Mouse (Mus musculus) hematopoietic stem cell, adult 5-6 weeks (primary cell): Measurements from ENCODE around the gene Foxn4. TPM values are rescaled to one million over a fixed set of nuclear protein-coding genes. Genes with fewer than 3 reads are reported as not detected.

Experiments used
- ATAC-seq, 2 experiments: fragments of 125-278 bp in 1 of 2; replicated peaks in 1 of 2; 2 replicates each; pipeline ENCODE4 v1.8.0; 2016 to 2017; ENCODE audit warnings: inconsistent platforms in 2 of 2, mild to moderate bottlenecking in 2 of 2, moderate number of reproducible peaks in 2 of 2, low read depth in 1 of 2, moderate TSS enrichment in 1 of 2; ENCODE audit not compliant: low FRiP score in 2 of 2, poor library complexity in 2 of 2, severe bottlenecking in 2 of 2, insufficient read depth in 1 of 2, low TSS enrichment in 1 of 2
- total RNA-seq: library from RNA; stranded (forward); fragments of 172-1452, 232-1000 nt; gene quantifications from 2 replicates; pipeline ENCODE4 v1.2.3, GENCODE M21; 2017

Gene Foxn4
- total RNA-seq, 1 experiment from 2014 or later: not detected

GRCm38 (mm10) chr5:114226051-114226450 is 47.6 kb downstream of the Foxn4 start:
- no peak for ATAC-seq

- no peak for ATAC-seq
Measured at GRCm38 (mm10) chr5:114218771-114219170, 54.8 kb downstream of the Foxn4 start.

GRCm38 (mm10) chr5:114213183-114213582 is 60.4 kb downstream of the Foxn4 start:
- peak; percentile 32 to 38; a peak in 2 of 4 replicates for ATAC-seq

GRCm38 (mm10) chr5:114206158-114206557 is 67.4 kb downstream of the Foxn4 start:
- no peak for ATAC-seq

Other genes starting within 250 kb of the Foxn4 start
- 8.4 and 9.4 TPM in 2 replicates for gene Usp30, start 208.3 kb downstream of the Foxn4 start, total RNA-seq
- not detected in 2 replicates for gene Svop, start 182.2 kb downstream of the Foxn4 start, total RNA-seq
- gene Alkbh2, start 145.6 kb downstream of the Foxn4 start, total RNA-seq: 9.3 and 13.7 TPM in 2 replicates
- gene Ung, start 143.4 kb downstream of the Foxn4 start, total RNA-seq: 24.6 and 27.7 TPM in 2 replicates
- gene Acacb, start 127.3 kb downstream of the Foxn4 start, total RNA-seq: 3.0 and 3.9 TPM in 2 replicates
- gene Myo1h, start 15.4 kb upstream of the Foxn4 start, total RNA-seq: 2.0 and 8.5 TPM in 2 replicates
- gene Kctd10, start 106.7 kb upstream of the Foxn4 start, total RNA-seq: 70.4 and 72.1 TPM in 2 replicates
- 18.1 and 21.1 TPM in 2 replicates for gene Ube3b, start 106.8 kb upstream of the Foxn4 start, total RNA-seq
- gene Mmab, start 170.3 kb upstream of the Foxn4 start, total RNA-seq: 7.8 and 11.1 TPM in 2 replicates
- gene Mvk, start 170.5 kb upstream of the Foxn4 start, total RNA-seq: 4.3 and 7.9 TPM in 2 replicates